ENCODE assay signal across 18 mouse cellular contexts in the genomic region with DNA sequence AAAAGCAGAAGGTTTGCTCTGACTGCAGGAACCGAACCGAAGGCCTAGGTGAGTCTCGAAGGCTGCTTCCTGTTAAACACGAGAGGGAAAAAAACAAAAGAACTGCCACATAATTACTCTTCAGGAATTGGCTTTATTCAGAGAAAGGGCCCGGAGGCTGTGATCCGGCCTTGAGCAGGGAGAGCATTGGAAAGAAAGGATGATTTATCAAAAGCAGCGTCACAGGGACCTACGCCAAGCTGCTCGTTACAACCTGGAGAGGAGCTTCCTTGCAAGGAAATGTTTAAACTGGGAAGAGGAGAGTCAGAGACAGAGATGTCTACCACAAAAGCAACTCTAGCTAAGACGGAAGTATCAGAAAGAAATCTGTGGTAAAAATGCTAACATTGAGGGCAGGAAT. TPM values are rescaled to one million over a fixed set of nuclear protein-coding genes. Genes with fewer than 3 reads are reported as not detected.
"Had no signal": no experiment of that assay in that cellular context is flagged by ENCODE, and none has a peak within 500 bp of the region (broad histone marks: within the 10 kb centered on the region; RNA-seq: fewer than 3 reads in every experiment).

No protein-coding gene starts in this region.

- ATAC-seq: liver, embryonic 12.5 days; midbrain, embryonic 16.5 days had no signal

- H3K27me3 ChIP-seq: liver, embryonic 12.5 days; midbrain, embryonic 12.5 days; neural tube, embryonic 13.5 days had no signal

- H3K4me1 ChIP-seq: liver, embryonic 12.5 days; midbrain, embryonic 12.5 days; neural tube, embryonic 13.5 days had no signal

- H3K4me2 ChIP-seq: liver, embryonic 12.5 days; midbrain, embryonic 12.5 days; neural tube, embryonic 13.5 days had no signal

- H3K36me3 ChIP-seq: liver, embryonic 12.5 days; midbrain, embryonic 12.5 days; neural tube, embryonic 13.5 days had no signal

- DNase-seq: kidney, adult 9 months; kidney, postnatal 36 days; layer of hippocampus, adult 9-11 months; layer of hippocampus, postnatal 36 days; left cerebral cortex, postnatal 4 days; retina, postnatal 1 day; right cerebral cortex, postnatal 4 days; spleen, adult 18-20 months; thymus, adult 18-20 months; thymus, postnatal 25 days had no signal

- H3K27ac ChIP-seq: kidney, postnatal 0 days; liver, embryonic 12.5 days; midbrain, embryonic 12.5 days; neural tube, embryonic 13.5 days had no signal

- H3K9ac ChIP-seq: liver, embryonic 12.5 days; midbrain, embryonic 12.5 days; neural tube, embryonic 13.5 days had no signal

- H3K4me3 ChIP-seq: liver, embryonic 12.5 days; midbrain, embryonic 12.5 days; neural tube, embryonic 13.5 days had no signal

- H3K9me3 ChIP-seq: liver, embryonic 12.5 days; midbrain, embryonic 12.5 days; neural tube, embryonic 13.5 days had no signal

RNA-seq across cellular contexts. Expression of a gene that starts 4.7 kb away (rescaled TPM):
- total RNA-seq: layer of hippocampus, adult 18-20 months; layer of hippocampus, postnatal 36 days; left cerebral cortex, postnatal 4 days; megakaryocyte-erythroid progenitor cell, adult 5-6 weeks had no signal
- polyA plus RNA-seq: midbrain, embryonic 12.5 days; midbrain, embryonic 16.5 days; neural tube, embryonic 13.5 days; stomach, embryonic 14.5 days had no signal

RNA-seq across cellular contexts. Expression of a gene that starts 53.5 kb away (rescaled TPM):
- total RNA-seq: megakaryocyte-erythroid progenitor cell, adult 5-6 weeks had no signal
